Mouse (Mus musculus) myocyte (in vitro differentiated cells): ENCODE measurements around the gene Ism2. TPM values are rescaled to one million over a fixed set of nuclear protein-coding genes. Genes with fewer than 3 reads are reported as not detected.
"Not testable (repeated sequence)": the region's sequence is repeated elsewhere in the genome, so short reads cannot be mapped to it uniquely, and the experiment has no call there.

Source experiments
- H3K27me3 ChIP-seq: one replicate; pipeline ENCODE4 v1.6.1; 2011; ENCODE audit not compliant: control insufficient read depth, insufficient read depth, insufficient read length
- H3K36me3 ChIP-seq: one replicate; pipeline ENCODE4 v1.6.1; 2011; ENCODE audit not compliant: control insufficient read depth, insufficient read depth
- H3K4me2 ChIP-seq: one replicate; pipeline ENCODE4 v1.6.1; 2011; ENCODE audit warnings: low read depth, control low read depth
- H3K4me3 ChIP-seq: one replicate; pipeline ENCODE4 v1.5.1; 2011; ENCODE audit warnings: mild to moderate bottlenecking, control low read depth, moderate library complexity
- H3K79me2 ChIP-seq: one replicate; pipeline ENCODE4 v1.6.1; 2011; ENCODE audit not compliant: control insufficient read depth, insufficient read depth
- H3ac ChIP-seq: one replicate; pipeline ENCODE4 v1.6.1; 2011; ENCODE audit not compliant: control insufficient read depth, insufficient read length
- CEBPB ChIP-seq: IDR thresholded peaks from 2 replicates; pipeline ENCODE4 v1.6.1; 2011; ENCODE audit warnings: mild to moderate bottlenecking, moderate library complexity; ENCODE audit not compliant: poor library complexity, insufficient read depth, severe bottlenecking
- E2F4 ChIP-seq: IDR thresholded peaks from one replicate; pipeline ENCODE4 v1.6.1; 2011; ENCODE audit warnings: mild to moderate bottlenecking, control low read depth, moderate library complexity; ENCODE audit not compliant: insufficient read depth
- MAX ChIP-seq: IDR thresholded peaks from one replicate; pipeline ENCODE4 v1.6.1; 2011; ENCODE audit warnings: low read depth, mild to moderate bottlenecking, control low read depth
- MYOD1 ChIP-seq, 3 experiments: IDR thresholded peaks; one replicate each; pipeline ENCODE4 v1.6.1; 2011; ENCODE audit warnings: control low read depth in 2 of 3, low read depth in 2 of 3, mild to moderate bottlenecking in 2 of 3, moderate library complexity in 1 of 3; ENCODE audit not compliant: insufficient read length in 2 of 3, control insufficient read depth in 1 of 3
- MYOG ChIP-seq, 3 experiments: IDR thresholded peaks; one replicate each; pipeline ENCODE4 v1.6.1; 2011; ENCODE audit warnings: control low read depth in 2 of 3, low read depth in 2 of 3, mild to moderate bottlenecking in 2 of 3; ENCODE audit not compliant: insufficient read length in 2 of 3, control insufficient read depth in 1 of 3, insufficient read depth in 1 of 3
- POLR2A ChIP-seq: IDR thresholded peaks from one replicate; pipeline ENCODE4 v1.6.1; 2011; ENCODE audit warnings: low read depth, mild to moderate bottlenecking, control low read depth, moderate library complexity; ENCODE audit not compliant: insufficient read length
- POLR2AphosphoS2 ChIP-seq: IDR thresholded peaks from one replicate; pipeline ENCODE4 v1.6.1; 2011; ENCODE audit warnings: low read depth, control low read depth; ENCODE audit not compliant: insufficient read length
- REST ChIP-seq: IDR thresholded peaks from one replicate; pipeline ENCODE4 v1.6.1; 2011; ENCODE audit warnings: mild to moderate bottlenecking, control low read depth, moderate library complexity; ENCODE audit not compliant: insufficient read depth, insufficient read length
- SRF ChIP-seq: IDR thresholded peaks from one replicate; pipeline ENCODE4 v1.6.1; 2011; ENCODE audit warnings: low read depth; ENCODE audit not compliant: control insufficient read depth, insufficient read length
- TCF12 ChIP-seq: IDR thresholded peaks from one replicate; pipeline ENCODE4 v1.6.1; 2011; ENCODE audit warnings: mild to moderate bottlenecking, control low read depth; ENCODE audit not compliant: poor library complexity, insufficient read depth, severe bottlenecking
- TCF3 ChIP-seq: IDR thresholded peaks from one replicate; pipeline ENCODE4 v1.6.1; 2011; ENCODE audit warnings: low read depth, control low read depth; ENCODE audit not compliant: insufficient read length
- USF1 ChIP-seq: IDR thresholded peaks from one replicate; pipeline ENCODE4 v1.6.1; 2011; ENCODE audit warnings: low read depth, mild to moderate bottlenecking, control low read depth, moderate library complexity
- polyA plus RNA-seq: library from polyadenylated mRNA; unstranded; fragments of >200 nt; fragmentation: generic; extraction: Trizol; gene quantifications from one replicate; pipeline ENCODE4 v1.2.1, GENCODE M21; 2012; ENCODE audit warnings: missing spikeins

The Ism2 gene
- polyA plus RNA-seq, 1 experiment: 0.12 TPM

GRCm38 (mm10) chr12:87313098-87313497 is 13.6 kb upstream of the Ism2 start:
- Histone ChIP-seq H3K27me3 (no peaks in the 10 kb centered on the region), H3K79me2 (no peaks in the 10 kb centered on the region), H3K36me3 (peaks cover 25% of the 10 kb centered on the region), H3ac (no peak overlapping the region), H3K4me2 (no peak overlapping the region), H3K4me3 (no peak overlapping the region)
- TF ChIP-seq MYOG (IDR thresholded peaks at IDR 0.05; ENCODE audit: control insufficient read depth in 1 of 3, insufficient read depth in 1 of 3, insufficient read length in 2 of 3, low read depth in 2 of 3): no peak
- TF ChIP-seq TCF12: no peak
- TF ChIP-seq MYOD1 (IDR thresholded peaks at IDR 0.05; ENCODE audit: control insufficient read depth in 1 of 3, insufficient read length in 2 of 3, low read depth in 2 of 3): no peak

GRCm38 (mm10) chr12:87306584-87306844 is 7.0 kb upstream of the Ism2 start:
- not testable (repeated sequence) for H3K4me3 ChIP-seq, H3K4me2 ChIP-seq, H3K27me3 ChIP-seq, H3K79me2 ChIP-seq, H3ac ChIP-seq, H3K36me3 ChIP-seq

DNA sequence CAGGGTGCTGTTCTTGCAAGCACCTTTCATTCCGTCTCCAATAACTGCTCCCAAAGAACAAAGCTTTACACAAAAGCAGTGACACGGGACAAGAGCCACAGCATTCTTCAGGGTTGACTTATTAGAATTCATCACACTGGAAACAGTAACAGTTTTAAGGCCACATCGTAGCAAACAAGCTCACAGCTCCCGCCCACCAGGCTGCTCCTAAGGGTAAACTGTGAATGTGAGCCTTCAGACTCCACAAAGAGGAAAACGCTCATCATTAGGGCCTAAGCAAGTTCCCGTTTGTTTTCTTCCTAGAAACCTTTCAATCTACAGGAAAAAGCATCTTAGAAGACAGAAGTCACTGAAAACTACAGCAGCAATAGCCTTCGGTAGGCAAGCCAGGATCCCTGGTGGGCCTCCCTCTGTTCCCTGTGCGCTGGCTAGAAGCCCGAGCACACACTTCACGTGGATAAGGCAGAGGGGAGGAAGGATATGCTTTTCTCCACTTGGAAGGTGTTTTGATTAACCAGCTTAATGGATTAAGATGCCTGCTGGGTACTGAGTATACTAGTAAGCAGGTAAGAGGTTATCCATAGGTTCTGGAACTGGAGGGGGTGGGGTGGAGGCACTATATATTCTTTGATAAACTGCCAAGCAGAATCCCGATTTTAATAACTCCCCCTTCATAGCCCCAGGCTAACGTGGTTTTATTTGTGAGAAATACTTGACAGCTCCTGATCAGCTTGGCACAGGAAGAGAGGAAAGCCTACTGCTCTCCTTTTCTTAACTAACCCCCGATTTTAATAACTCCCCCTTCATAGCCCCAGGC is 6.5 kb upstream of the Ism2 start:
- Histone ChIP-seq H3K4me2 (no peak overlapping the region), H3K27me3 (no peaks in the 10 kb centered on the region), H3K4me3 (no peak overlapping the region), H3K36me3 (peaks cover 8% of the 10 kb centered on the region), H3K79me2 (no peaks in the 10 kb centered on the region), H3ac (no peak overlapping the region)
- TF ChIP-seq MYOD1 (IDR thresholded peaks at IDR 0.05; ENCODE audit: control insufficient read depth in 1 of 3, insufficient read length in 2 of 3, low read depth in 2 of 3): no peak
- no peak for TF ChIP-seq POLR2A
- TF ChIP-seq E2F4: no peak

- Histone ChIP-seq H3K36me3 (no peaks in the 10 kb centered on the region), H3K4me3 (no peak overlapping the region), H3K4me2 (no peak overlapping the region), H3ac (no peak overlapping the region), H3K79me2 (no peaks in the 10 kb centered on the region), H3K27me3 (peaks cover 7% of the 10 kb centered on the region)
- TF ChIP-seq REST (no peak), POLR2AphosphoS2 (no peak), MYOG (IDR thresholded peaks at IDR 0.05; ENCODE audit: control insufficient read depth in 1 of 3, insufficient read depth in 1 of 3, insufficient read length in 2 of 3, low read depth in 2 of 3) (no peak), TCF3 (no peak), SRF (no peak), USF1 (no peak), POLR2A (no peak), TCF12 (no peak), E2F4 (no peak), CEBPB (no peak), MAX (no peak), MYOD1 (IDR thresholded peaks at IDR 0.05; ENCODE audit: control insufficient read depth in 1 of 3, insufficient read length in 2 of 3, low read depth in 2 of 3) (no peak)
Observed at GRCm38 (mm10) chr12:87301189-87301588, 1.7 kb upstream of the Ism2 start.

- H3K27me3 ChIP-seq: peaks cover 7% of the 10 kb centered on the region
- no peaks in the 10 kb centered on the region for H3K79me2 ChIP-seq
- H3K36me3 ChIP-seq: no peaks in the 10 kb centered on the region
- H3ac ChIP-seq: no peak overlapping the region
- H3K4me2 ChIP-seq: peak overlapping the region; percentile 74
- H3K4me3 ChIP-seq: peak overlapping the region; percentile 12
- no peak for TF ChIP-seq POLR2AphosphoS2
- TF ChIP-seq CEBPB: no peak
- TF ChIP-seq POLR2A: no peak
- no peak for TF ChIP-seq TCF3
- no peak for TF ChIP-seq MAX
- TF ChIP-seq SRF: no peak
- TF ChIP-seq REST: no peak
- TF ChIP-seq E2F4: no peak
- TF ChIP-seq USF1: no peak
- TF ChIP-seq MYOD1 (IDR thresholded peaks at IDR 0.05; ENCODE audit: control insufficient read depth in 1 of 3, insufficient read length in 2 of 3, low read depth in 2 of 3): no peak
- TF ChIP-seq TCF12: no peak
- TF ChIP-seq MYOG (IDR thresholded peaks at IDR 0.05; ENCODE audit: control insufficient read depth in 1 of 3, insufficient read depth in 1 of 3, insufficient read length in 2 of 3, low read depth in 2 of 3): no peak
Observed at GRCm38 (mm10) chr12:87300441-87300690, 861 bp upstream of the Ism2 start.
